Mouse (Mus musculus): ENCODE results near the gene Zfp1.
"Not testable (repeated sequence)": the region's sequence is repeated elsewhere in the genome, so short reads cannot be mapped to it uniquely, and the experiment has no call there.

Gene Zfp1

DNA sequence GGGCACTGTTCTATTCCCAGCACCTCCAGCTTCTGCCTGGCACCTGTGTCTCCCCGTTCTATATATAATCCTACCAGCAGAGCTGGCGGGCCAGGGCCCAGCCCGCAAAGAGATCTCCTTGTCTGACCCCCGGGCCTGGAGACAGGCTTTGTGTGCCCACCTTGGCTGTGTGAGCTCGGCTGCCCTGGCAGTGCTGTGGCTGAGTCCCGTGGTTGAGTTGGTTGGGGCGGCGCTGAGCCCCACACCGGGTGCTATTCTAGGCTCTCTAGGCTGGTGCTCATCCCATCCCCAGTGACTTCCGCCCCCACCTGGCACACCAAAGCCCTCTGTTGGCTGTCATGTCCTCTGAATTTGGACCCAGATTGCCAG is 18.4 kb upstream of the Zfp1 start:
- DNase-seq (ENCODE audit: low read depth, low spot score), result no peak

DNA sequence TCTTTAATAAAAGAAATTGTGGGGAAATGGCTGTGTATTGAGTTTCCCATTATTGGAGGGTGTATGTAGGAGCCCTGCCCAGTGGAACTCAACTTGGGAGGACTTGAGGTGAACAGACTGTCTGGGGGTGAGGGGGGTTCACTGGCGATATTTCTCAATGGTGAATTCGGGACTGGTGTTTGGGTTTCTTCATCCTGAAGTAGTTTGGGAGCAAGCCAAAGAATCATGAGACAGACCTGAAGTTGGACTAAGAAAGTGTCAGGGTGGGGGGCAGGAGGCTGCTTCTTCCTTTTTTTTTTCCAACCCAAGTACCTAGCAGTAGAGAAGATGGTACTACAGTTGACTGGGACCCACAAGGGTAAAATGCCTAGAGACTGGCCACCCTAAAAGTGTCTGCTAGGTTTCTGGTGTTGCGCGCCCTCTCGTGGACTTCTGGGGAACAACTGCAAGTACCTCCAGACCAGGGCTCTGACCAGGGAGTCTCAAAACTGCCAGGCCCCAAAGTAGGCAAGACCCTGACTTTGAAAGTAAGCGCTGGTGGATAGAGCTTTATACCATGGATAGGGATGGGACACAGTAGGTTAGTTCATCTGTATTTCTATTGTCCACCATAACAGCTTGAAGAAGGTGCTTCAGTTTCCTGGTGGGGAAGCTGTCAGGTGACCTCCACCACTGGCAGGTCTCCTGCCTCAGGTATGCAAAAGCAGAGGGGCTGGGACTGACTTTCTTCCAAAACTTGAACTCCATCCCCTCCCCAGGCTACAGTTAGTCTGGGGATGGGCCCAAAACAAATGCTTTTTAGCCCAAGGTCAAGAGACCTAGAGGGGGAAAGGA is 17.3 kb upstream of the Zfp1 start:
- DNase-seq (ENCODE audit: low read depth, low spot score), result peak; percentile 59

DNA sequence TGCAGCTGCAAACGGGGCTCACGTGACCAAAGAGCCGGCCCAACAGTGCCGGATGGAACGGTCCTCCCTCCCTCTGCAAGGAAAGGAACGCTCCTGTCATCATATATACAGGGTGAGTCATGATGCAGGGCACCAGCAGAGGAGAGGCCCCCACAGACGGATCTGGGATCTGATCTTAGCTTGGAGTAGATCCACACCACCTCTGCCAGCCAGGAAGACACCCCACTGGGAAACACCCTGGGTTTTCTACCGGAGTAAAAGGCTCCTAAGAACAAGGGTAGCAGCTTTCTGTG is 16.7 kb upstream of the Zfp1 start:
- DNase-seq (ENCODE audit: low read depth, low spot score), result no peak

DNA sequence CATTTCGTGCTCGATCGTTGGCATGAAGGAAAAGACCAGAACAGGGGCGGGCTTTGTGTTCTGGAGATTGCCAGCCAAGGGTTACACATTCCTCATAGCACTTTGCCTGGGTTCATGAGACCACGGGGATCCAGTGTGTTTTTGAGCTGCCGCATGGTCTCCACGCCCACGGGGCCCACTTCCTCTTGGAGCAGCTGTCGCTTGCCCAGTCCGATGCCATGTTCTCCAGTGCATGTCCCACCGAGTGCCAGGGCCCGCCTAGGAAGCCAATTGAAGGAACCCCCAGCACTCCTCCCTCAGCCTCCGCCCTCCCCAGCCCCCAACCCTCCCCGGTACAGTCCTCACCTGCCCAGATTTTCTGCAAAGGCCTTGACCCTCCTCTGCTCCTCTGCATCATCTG is 16.3 kb upstream of the Zfp1 start:
- no peak for DNase-seq (ENCODE audit: low read depth, low spot score)

DNA sequence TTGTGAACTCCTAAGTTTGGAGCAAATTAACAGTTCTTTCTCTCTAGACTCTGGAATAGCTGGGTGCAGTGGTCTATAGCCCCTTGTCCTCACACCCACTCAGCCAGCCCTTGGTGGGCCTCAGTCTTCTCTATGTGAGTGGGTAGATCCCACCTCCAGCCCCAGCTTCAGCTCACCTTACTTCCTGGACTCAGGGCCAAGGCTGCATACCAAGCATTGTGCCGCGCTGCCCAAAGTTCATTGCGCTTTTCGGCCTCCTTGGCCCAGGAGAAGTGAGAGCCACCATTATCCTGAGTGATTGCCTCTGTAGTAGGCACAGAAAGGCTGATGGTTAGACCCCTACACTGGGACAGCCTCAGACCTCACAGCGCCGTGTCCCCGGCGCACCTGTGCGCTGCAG is 15.3 kb upstream of the Zfp1 start:
- no peak for DNase-seq (ENCODE audit: low read depth, low spot score)

DNA sequence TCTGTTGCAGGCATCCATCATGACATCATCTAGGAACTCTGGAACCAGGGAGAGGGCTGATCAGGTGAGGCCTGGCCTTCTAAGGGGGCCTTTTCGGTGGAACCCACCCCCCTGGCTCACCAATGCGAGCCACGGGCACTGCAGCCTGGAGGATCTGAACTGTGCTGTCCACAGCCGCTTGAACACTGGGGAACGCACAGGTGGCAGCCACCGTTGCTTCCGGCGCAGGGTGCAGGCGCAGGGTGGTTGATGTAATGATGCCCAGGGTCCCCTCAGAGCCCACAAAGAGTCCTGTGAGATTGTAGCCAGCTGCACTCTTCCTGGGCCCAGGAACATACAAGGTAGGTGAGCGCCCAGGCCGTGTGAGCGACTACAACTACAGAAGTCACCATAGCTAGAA is 14.8 kb upstream of the Zfp1 start:
- no peak for DNase-seq (ENCODE audit: low read depth, low spot score)

DNA sequence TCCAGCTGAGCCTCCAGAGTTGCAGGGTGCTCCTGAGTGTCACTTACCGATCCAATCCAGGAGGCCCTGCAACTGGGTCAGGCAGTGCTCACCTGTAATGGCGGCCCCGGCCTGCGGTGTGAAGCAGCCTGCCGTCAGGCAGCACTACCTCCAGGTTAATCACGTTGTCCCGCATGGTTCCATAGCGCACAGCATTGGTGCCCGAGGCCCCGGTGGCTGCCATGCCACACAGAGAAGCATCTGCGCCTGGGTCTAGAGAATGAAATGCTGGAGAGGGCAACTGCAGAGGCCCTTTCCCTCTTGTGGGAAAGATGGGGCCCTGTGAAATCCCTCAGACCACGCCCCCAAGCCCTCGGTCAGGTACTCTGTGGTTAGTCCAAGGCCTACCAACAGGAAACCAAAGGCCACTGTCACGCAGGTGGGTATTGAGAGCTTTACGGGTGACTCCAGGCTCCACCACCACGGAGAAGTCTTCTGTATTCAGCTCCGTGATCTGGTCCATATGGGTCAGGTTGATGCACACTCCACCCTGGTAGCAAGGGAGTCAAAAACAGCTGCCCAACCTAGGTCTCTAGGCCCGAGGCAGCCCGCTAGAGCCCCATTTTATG is 14.2 kb upstream of the Zfp1 start:
- no peak for DNase-seq (ENCODE audit: low read depth, low spot score)

DNA sequence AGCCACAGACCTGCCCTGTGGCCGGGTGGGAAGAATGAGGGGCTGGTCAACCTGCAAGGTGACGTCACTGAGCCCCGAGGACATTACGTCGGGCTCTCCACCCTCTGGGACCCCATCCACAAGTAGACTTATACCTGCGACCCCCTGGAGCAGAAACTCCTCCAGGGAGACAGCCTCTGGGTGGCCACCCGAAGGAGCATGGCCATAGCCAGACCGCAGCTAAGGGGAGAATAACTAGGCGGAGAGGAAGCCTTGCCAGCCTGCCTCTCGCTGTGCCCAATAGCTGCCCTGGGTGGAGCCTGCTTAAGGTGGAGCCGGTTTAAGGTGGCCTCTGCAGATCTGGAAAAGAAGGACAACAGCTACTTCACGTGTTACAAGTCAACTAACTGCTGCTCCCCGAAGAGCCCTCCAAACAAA is 13.1 kb upstream of the Zfp1 start, which contains the start of gene Ldhd:
TSS of gene Ldhd (minus strand) at position 270 of the 417 bp plus-strand sequence.
- no peak for DNase-seq (ENCODE audit: low read depth, low spot score)

DNA sequence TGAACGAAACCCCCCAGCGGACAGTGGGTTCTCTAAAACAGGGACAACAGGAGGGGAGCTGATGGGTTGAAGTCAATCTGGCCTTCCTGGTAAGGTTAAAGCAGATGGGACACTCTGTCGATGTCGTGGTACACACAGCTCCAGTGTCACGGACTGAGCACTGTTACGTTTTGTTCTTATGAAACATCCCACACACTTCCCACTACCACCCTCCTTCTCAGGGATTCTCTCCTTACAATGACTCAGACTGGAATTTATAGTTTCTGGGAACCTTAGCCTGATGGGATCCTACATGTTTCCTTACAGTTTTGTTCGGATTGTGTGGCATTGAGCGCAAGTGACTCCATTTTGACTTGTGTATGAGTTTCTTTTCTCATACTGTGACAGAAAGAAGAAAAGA is 11.6 kb upstream of the Zfp1 start:
- no peak for DNase-seq (ENCODE audit: low read depth, low spot score)

DNA sequence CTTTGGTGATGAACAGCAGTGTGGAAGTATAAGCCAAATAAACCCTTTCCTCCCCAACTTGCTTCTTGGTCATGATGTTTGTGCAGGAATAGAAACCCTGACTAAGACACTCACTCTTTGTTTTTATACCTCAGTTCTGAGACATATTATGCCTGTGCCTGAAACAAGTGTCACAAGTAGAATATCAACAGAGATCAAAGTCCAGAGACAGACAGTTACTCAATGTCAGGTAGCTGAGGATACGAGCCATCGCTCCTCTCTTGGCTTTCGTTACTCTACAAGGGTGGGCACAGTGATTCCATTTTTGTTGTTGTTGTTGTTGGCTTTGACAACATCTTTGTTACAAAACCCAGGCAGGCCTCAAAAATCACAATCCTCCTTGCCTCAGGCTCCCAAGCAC is 10.2 kb upstream of the Zfp1 start:
- no peak for DNase-seq (ENCODE audit: low read depth, low spot score)

DNA sequence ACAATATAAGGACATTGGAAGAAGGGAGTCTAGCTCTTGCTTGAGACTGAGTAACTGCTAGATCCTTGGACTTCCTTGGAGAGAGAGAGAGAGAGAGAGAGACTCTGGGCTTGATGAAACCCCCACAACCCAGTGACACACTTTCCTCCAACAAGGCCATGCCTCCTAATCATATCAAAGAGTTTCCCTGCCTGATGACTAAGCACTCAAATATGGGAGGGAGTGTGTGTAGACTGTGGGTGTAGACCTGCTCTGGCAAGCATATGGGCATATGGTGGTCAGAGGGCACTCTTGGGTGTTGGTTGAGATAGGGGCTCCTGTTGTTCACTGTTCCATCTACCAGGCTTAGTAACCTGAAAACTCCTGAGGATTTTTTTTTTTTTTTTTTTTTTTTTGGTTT is 5.1 kb upstream of the Zfp1 start:
- DNase-seq (ENCODE audit: low read depth, low spot score), result no peak

DNA sequence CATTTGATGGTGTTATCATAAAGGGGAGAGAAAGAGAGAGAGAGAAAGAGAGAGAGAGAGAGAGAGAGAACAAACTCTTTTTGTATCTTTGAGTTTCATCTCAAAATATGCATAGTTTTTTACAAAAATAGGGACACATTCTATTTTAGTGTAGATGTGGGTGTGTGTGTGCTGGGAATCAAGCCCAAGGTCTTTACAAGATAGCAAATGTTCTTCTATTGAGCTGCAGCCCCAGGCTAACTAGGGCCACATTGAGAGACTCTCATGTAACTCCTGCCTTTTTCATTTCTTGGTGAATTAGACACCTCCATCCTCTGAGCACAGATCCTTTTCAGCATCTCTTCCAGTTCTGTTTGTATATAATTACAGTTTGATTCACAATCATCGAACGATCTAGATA is 2.1 kb upstream of the Zfp1 start:
- DNase-seq (ENCODE audit: low read depth, low spot score), result no peak

DNA sequence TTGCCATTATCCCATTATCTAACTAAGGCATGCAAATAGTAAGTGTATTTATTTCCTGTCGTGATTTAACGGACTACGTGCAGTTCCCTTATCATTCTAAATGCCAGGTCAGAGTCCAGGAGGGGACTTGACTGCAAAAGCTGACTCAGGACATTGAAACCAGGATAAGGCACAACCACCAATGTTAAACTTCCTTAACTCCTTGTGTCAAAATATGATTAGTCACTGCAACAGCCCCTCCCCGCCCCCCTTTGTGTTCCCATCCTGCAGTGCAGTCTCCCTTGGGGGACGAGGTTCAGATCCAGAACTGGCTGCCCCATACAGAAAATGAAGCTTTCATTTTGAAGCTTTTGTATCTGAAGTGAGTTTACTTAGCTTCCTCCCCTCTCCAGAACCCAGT is 705 bp upstream of the Zfp1 start:
- no peak for DNase-seq (ENCODE audit: low read depth, low spot score)

DNA sequence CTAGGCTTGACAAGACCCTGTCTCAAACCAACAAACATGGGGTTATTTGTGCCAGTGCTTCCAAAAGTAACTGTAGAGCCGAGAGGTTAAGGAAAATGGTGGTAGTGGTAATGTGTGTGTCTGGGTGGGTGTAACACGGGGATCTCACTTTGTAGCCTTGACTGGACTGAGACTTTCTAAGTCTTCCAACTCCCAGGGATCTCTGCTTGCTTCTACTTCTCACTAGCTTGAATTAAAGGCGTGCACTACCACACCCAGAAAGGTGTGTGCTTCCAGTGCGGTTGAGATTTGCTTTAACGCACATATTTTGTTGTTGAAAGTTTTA is 300 bp upstream of the Zfp1 start:
- DNase-seq (ENCODE audit: low read depth, low spot score), result no peak

DNA sequence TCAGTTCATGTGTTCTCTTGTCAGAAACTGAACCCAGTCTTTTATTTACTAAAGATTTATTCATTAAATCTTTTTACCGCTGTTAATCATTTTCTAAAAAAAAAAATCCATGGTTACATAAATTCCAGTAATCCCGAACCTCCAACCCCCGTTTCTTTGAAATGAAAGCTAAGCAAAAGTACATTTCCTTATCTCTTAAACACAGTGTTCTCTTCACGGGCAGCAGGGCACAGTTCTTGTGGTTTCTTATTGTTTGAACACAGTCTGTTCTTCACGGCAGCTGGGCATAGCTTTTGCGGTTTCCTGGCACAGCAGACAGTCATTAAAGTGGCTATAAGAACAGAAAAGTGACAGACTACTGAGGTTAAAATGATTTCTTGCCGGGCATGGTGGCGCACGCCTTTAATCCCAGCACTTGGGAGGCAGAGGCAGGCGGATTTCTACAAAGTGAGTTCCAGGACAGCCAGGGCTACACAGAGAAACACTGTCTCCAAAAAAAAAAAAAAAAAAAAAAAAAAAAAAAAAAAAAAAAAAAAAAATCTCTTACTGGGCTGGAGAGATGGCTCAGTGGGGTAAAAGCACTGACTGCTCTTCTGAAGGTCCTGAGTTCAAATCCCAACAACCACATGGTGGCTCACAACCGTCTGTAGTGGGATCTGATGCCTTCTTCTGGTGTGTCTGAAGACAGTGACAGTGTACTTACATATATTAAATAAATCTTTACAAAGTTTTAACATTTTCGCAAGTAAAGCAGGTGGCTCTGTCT is 1.3 kb downstream of the Zfp1 start:
- DNase-seq (ENCODE audit: low read depth, low spot score), result not testable (repeated sequence)

DNA sequence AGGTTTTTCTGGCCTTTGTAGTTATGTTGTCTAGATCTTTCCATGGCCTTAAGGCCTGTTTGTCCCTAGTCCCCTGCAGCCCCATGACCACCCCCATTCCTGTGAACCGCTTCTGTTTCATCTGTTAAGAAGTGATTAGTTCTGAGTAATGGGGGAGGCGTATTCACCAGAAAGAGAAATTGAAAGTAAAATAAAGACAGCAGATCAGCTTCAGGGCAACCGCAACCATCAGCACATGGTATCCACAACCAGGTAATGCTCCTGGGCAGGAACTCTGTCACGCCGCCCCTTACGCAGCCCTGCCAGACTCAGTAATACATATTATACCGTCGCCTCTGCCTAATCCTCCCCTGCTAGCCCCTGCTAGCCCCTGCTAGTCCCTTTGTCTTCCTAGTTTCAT is 2.5 kb downstream of the Zfp1 start:
- DNase-seq (ENCODE audit: low read depth, low spot score), result no peak

DNA sequence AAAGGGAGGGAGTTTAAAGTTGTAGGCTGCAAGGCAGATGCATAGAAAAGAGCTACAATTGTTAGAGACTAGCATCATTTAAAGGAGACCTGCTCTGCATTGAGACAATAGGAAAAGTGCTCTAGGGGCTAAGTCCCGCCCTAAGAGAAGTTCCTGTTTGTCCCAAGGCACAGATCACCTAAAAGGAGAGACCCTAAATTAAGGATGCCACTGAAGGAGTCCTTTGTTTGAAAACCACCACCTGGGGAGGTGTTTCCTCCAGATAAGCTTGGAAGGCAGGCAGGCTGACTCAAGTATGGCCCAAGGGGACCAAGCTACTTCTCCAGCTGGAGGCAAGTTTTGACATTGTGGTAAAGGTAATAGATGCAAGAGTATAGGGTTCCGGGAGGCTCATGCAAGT is 5.6 kb downstream of the Zfp1 start:
- no peak for DNase-seq (ENCODE audit: low read depth, low spot score)

DNA sequence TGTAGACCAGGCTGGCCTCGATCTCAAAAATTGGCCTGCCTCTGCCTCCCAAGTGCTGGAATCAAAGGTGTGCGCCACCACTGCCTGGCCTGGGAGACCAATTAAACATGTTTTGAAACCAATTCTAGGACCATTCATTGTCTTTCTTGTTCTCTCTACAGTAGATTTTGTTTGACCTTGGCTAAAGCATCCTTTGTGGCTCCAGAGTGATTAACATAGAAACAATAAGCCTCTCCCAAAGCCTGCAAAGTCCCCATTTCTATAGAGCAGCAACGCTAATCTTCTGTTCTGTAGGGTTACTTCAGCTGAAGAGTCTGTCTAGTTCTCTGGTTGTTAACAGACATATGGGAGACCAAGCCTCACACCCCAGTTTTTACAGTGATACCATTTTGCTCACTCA is 7.5 kb downstream of the Zfp1 start:
- no peak for DNase-seq (ENCODE audit: low read depth, low spot score)

DNA sequence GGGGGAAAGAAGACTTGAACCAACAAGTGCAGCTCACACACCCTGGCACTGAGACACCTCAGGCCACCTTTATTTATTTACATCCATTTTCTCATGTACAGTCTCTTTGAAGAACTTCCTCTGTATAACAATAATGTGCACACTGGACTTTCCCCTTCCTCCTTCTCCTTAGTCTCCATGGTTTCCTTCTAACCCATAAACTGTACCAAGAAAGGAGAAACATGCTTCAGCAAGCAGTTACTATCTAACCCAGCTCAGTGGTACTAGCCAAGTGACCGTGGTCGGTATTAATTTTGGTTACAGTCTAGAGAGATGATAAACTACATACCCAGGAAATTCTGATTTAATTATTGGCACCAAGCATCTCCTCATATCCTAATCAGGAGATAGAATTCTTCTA is 10.3 kb downstream of the Zfp1 start:
- no peak for DNase-seq (ENCODE audit: low read depth, low spot score)

DNA sequence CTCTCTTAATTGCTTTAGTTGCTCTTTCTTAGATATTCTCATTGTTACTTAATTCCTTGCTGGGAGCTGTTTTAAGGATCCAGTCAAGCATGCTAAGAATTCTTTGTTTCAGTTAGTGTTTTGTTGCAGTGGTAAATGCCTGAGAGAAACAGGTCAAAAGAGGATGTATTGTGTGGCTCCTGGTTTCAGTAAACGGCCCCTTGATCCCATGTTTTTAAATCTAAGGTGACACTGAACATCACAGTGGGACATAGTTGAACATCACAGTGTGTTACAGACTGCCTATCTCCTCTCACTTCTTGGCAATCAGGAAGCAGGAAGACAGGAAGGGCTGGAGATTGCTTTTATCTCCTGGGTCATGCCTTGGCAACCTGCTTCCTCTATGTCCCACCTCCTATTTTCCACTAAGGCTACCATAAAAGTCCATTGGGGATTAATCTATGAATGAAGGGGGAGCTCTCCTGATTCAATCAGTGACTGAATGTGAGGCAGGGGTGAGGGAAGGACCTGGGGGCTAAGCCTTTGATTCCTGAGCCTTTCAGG is 14.2 kb downstream of the Zfp1 start:
- DNase-seq (ENCODE audit: low read depth, low spot score), result no peak

DNA sequence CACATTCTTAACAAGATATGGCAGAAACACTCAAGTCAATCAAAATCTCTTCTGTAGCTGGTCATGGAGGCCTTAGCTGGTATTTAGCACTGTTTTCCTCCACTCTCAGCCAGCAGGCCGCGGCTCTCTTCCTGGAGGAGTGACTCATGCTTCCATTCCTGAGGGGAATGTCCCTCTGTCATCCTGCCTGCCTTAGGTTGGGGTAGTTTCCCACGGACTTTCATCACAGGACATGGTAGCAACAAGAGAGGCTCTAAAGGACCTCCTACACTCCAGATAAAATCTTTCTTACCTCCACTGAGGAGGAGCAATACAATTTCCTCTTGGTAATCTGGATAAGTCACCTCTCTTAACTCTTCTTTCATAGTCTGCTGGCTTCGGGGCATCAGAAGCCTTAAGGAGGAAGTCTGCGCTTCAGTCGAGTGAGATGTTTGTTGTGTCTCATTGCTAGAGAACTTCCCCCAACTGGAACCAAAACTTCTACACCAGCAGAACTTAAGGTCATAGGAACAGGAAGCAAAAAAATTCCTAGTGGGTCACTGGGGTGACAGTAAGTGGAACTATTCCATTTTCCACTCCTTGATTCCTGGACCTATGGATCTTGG is 15.7 kb downstream of the Zfp1 start:
- no peak for DNase-seq (ENCODE audit: low read depth, low spot score)

DNA sequence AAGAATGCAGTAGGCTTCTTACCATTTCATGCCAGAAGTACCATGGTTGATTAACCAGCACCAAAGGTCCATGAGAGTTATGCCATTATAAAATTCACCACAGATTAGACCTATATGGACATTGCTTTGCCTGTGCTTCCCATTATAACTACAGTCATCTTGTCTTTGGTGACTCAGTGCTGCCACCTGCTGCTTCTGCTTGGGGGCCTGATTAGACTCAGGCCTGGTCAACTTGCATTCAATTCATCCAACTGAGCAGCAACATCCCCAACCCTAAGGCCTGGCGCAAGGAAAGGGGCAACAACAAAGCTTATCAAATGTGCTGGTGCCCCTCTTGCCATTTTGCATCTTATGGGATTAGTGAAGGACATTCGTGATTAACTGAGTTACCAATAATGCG is 19.3 kb downstream of the Zfp1 start:
- DNase-seq (ENCODE audit: low read depth, low spot score), result peak; percentile 56

Data from embryo, embryonic 11.5 days (tissue).